Mouse (Mus musculus): ENCODE measurements at regions not wholly inside any gene's neighbourhood (a gene's known extent, or its start where the extent isn't known, plus 50 kb on each side); places are given as distances from the start of the nearest gene placed in this dataset.

- no peak for TF ChIP-seq POLR2A (IDR thresholded peaks at IDR 0.05; ENCODE audit: borderline replicate concordance, extremely low read depth, low read depth, low read length)
- no peak for TF ChIP-seq CTCF (IDR thresholded peaks at IDR 0.05; ENCODE audit: insufficient read depth, low read length)
Measured at GRCm38 (mm10) chr14:67143826-67144225, 1134.8 kb upstream of the Gulo start.
